Mouse (Mus musculus) embryonic facial prominence, embryonic 13.5 days (tissue): ENCODE results near the gene Asna1. TPM values are rescaled to one million over a fixed set of nuclear protein-coding genes. Genes with fewer than 3 reads are reported as not detected.
A peak's percentile ranks its signal among the peaks of the same experiment; 100 is the strongest.

Experiments
- ATAC-seq: fragments of 200-750 bp; cut with Nextera tagmentation; 2 replicates; pipeline ENCODE4 v1.8.0; 2017; ENCODE audit warnings: low read depth; ENCODE audit not compliant: insufficient number of reproducible peaks, insufficient read depth, low FRiP score, low TSS enrichment
- H3K27ac ChIP-seq: fragments of 300-500 bp; sonication (generic); 2 replicates; pipeline ENCODE4 v1.5.1; 2015; ENCODE audit warnings: moderate library complexity, mild to moderate bottlenecking, inconsistent platforms
- H3K27me3 ChIP-seq: fragments of 300-500 bp; sonication (generic); 2 replicates; pipeline ENCODE4 v1.6.1; 2015; ENCODE audit warnings: mild to moderate bottlenecking, inconsistent platforms
- H3K36me3 ChIP-seq: fragments of 300-500 bp; sonication (generic); 2 replicates; pipeline ENCODE4 v1.6.1; 2015; ENCODE audit warnings: mild to moderate bottlenecking, inconsistent platforms
- H3K4me1 ChIP-seq: fragments of 300-500 bp; sonication (generic); 2 replicates; pipeline ENCODE4 v1.6.1; 2015; ENCODE audit warnings: inconsistent platforms
- H3K4me2 ChIP-seq: fragments of 300-500 bp; sonication (generic); 2 replicates; pipeline ENCODE4 v1.6.1; 2015; ENCODE audit warnings: moderate library complexity, mild to moderate bottlenecking, inconsistent platforms
- H3K4me3 ChIP-seq: fragments of 300-500 bp; sonication (generic); 2 replicates; pipeline ENCODE4 v1.5.1; 2015; ENCODE audit warnings: mild to moderate bottlenecking, inconsistent platforms
- H3K9ac ChIP-seq: fragments of 300-500 bp; sonication (generic); 2 replicates; pipeline ENCODE4 v1.6.1; 2015; ENCODE audit warnings: mild to moderate bottlenecking, inconsistent platforms
- H3K9me3 ChIP-seq: fragments of 300-500 bp; sonication (generic); 2 replicates; pipeline ENCODE4 v1.6.1; 2016; ENCODE audit warnings: inconsistent platforms
- WGBS: fragments of 180-500 bp; shearing (Covaris S2); methylation state at CpG from one replicate; pipeline ENCODE4 v1.1.7; 2015; ENCODE audit warnings: mixed read lengths; 5-methylcytosine and 5-hydroxymethylcytosine counted together
- polyA plus RNA-seq: library from polyadenylated mRNA; unstranded; fragments of >200 nt; fragmentation: Nextera tagmentation; extraction: Ambion mirVana; gene quantifications from 2 replicates; pipeline ENCODE4 v1.2.1, GENCODE M21; 2015

Asna1 gene
- polyA plus RNA-seq = 126 and 139 TPM in 2 replicates

DNA sequence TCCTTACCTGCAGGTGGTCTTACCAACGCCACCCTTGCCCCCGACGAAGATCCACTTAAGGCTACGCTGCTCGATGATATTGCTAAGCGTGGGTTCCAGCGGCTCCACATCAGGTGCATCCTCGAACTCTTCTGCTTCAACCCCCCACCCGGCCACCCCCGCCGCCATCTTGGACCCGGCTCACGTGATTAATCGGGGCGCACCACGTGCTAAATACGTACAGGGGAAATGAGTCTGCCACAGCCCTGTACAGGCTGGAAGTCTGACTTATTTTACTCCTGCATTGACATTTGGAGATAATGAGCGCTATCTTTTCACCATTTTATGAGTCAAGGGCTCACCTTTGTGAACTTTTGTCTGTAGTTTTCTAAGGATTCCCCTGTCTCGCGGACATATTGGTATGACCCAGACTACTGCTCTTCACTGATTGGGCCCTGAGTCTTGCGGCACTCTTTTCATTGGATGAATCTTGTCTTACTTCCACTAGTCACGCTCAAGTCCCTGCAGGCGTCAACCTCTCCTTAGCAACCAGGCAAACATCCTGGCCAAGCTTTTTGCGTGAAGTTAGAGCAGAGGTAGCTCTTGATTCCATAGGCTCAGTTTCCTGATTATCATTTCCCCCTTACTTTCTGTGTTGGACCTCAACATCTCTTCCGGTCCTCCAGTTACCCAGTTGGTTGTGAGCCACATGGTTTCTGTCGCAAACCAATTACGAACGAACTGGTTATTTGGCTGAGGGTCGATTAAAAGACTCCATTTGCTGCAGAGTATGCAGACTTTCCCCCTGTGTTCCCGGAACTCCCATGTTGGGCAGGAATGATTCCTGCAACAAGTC lies at the start of gene Asna1:
Gene Asna1, minus strand, starts transcription at position 184 of the 835 bp plus-strand sequence.
- Histone ChIP-seq H3K4me1 (peaks cover 38% of the 10 kb centered on the region), H3K4me2 (peak within 1 kb of the TSS; percentile 92), H3K9ac (peak within 1 kb of the TSS; percentile 76), H3K27me3 (no peaks in the 10 kb centered on the region), H3K27ac (peak within 1 kb of the TSS; percentile 90), H3K36me3 (peaks cover 53% of the 10 kb centered on the region), H3K4me3 (peak within 1 kb of the TSS; percentile 99), H3K9me3 (no peaks in the 10 kb centered on the region)
- WGBS = 6% methylated on average over 30 of the region's 30 CpGs
- ATAC-seq = peak; percentile 83

DNA sequence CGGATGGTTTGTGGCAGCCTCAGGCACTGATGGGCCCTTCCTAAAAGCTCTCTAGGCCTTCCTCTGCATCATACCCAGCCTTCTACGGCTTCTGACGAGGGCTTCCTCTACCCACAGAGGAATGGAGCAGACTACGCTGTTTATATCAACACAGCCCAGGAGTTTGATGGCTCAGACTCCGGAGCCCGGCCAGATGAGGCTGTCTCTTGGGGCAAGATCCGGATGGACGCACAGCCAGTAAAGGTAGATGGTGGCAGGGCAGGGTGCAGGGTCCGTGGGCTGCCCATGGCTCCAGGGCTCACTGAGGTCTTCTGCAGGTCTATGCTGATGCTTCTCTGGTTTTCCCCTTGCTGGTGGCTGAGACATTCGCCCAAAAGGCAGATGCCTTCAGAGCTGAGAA lies 49.5 kb upstream of the Asna1 start:
- Histone ChIP-seq H3K27ac (no peak overlapping the region), H3K4me2 (no peak overlapping the region), H3K27me3 (no peaks in the 10 kb centered on the region), H3K9ac (no peak overlapping the region), H3K4me3 (no peak overlapping the region), H3K36me3 (peaks cover 52% of the 10 kb centered on the region), H3K4me1 (peaks cover 12% of the 10 kb centered on the region), H3K9me3 (no peaks in the 10 kb centered on the region)
- ATAC-seq = no peak
- WGBS = 80% methylated on average over 10 of the region's 10 CpGs

DNA sequence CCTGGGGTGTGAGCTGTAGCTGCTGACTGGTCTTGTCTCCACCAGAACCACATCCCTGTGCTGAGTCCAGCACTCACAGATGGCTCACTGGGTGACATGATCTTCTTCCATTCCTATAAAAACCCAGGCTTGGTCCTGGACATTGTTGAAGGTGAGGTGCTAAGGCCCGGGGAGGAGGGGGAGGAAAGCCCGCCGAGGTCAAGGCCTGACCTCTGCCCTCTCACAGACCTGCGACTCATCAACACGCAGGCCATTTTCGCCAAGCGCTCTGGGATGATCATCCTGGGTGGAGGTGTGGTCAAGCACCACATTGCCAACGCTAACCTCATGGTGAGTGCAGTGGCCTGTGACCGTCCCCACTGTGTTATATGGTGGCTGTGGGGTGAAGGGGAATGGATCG lies 49.1 kb upstream of the Asna1 start:
- 83% methylated on average over 10 of the region's 10 CpGs for WGBS
- H3K4me2 ChIP-seq = no peak overlapping the region
- H3K9ac ChIP-seq = no peak overlapping the region
- peaks cover 52% of the 10 kb centered on the region for H3K36me3 ChIP-seq
- H3K4me3 ChIP-seq = no peak overlapping the region
- no peak overlapping the region for H3K27ac ChIP-seq
- peaks cover 9% of the 10 kb centered on the region for H3K4me1 ChIP-seq
- H3K9me3 ChIP-seq = no peaks in the 10 kb centered on the region
- H3K27me3 ChIP-seq = no peaks in the 10 kb centered on the region
- no peak for ATAC-seq

DNA sequence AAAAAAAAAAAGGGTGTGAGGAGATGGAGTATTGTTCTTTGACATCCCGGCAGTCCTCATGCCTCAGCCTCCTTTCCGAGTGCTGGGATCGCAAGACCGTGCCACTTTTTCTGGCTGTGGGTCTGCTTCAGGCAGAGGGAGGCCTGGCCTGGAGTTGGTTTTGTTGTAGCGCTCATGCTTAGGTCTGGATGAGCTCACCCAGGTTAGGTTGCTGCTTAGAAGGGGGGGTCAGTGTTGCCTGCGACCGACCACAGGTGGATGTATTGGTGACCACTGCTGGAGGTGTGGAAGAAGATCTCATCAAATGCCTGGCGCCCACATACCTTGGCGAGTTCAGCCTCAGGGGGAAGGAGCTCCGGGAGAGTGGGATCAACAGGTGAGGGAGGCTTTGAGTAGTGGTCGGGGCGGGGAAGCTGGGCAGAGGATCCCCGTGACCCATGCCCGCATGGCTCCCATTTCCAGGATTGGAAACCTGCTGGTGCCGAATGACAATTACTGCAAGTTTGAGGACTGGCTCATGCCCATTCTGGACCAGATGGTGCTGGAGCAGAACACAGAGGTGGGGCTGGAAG lies 48.0 kb upstream of the Asna1 start:
- Histone ChIP-seq H3K4me2 (peak overlapping the region; percentile 76), H3K4me1 (peaks cover 9% of the 10 kb centered on the region), H3K27me3 (no peaks in the 10 kb centered on the region), H3K4me3 (peak overlapping the region; percentile 97; the same call in 1 of the 2 replicates), H3K9me3 (no peaks in the 10 kb centered on the region), H3K9ac (peak overlapping the region; percentile 40; the same call in 1 of the 2 replicates), H3K36me3 (peaks cover 52% of the 10 kb centered on the region), H3K27ac (no peak overlapping the region)
- WGBS = 88% methylated on average over 15 of the region's 15 CpGs
- no peak for ATAC-seq

DNA sequence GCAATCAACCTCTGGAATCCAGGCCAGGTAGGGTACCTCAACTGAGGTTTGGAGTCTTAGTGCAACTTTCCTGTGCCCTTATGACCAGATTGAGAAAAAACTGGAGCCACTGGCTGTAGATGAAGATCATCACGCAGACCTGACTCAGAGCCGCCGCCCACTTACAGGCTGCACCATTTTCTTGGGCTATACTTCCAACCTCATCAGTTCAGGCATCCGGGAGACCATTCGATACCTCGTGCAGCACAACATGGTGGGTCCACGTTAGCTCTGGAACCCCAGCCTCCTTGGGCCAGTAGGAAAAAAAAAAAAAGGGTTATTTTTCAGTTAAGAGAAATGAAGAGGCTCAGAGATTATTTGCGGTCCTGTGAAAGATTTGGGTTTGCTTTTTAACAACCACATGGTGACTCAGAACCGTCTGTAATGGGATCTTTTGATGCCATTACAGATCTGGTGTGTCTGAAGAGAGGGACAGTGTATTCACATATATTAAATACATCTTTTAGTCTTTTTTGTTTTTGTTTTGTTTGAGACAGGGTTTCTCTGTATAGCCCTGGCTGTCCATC lies 47.4 kb upstream of the Asna1 start:
- Histone ChIP-seq H3K36me3 (peaks cover 53% of the 10 kb centered on the region), H3K4me2 (peak overlapping the region; percentile 76), H3K4me3 (peak overlapping the region; percentile 97), H3K27me3 (no peaks in the 10 kb centered on the region), H3K9ac (peak overlapping the region; percentile 94), H3K9me3 (no peaks in the 10 kb centered on the region), H3K4me1 (peaks cover 9% of the 10 kb centered on the region), H3K27ac (peak overlapping the region; percentile 97)
- WGBS = 31% methylated on average over 9 of the region's 9 CpGs
- peak; percentile 0; the same call in 1 of the 2 replicates for ATAC-seq

DNA sequence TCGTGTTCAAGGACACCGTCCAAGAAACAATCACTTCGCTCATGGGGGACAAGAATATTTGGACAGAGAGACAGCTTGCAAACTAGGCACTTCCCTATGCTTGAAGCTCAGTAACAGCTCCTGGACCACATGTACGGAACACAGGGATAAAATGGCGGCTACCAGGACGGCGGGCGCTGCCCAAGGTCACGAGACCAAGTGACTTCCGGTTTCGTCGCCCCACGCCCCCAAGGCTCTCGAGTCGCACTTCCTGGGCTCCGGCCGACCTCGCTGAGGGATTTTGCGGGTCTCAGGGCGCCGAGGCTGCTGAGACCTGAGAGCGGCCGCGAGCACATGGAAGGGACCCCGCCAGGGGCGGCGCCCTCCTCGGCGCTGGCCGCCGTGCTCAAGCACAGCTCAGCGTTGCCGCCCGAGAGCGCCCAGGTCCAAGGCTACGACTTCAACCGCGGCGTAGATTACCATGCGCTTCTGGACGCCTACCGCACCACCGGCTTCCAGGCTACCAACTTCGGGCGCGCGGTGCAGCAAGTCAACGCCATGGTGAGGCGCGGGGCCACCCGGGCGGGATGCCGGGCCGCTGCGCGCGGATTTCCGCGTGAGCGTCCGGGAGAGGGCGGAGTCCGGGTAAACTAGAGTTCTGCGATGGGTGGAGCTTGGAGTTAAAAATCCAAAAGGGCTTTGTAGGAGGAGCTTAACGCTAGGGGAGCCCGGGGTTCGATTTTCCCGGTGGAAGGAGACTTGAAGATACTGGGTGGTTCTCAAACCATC lies 46.6 kb upstream of the Asna1 start, which contains the start of gene Dhps:
Gene Dhps, plus strand, starts transcription at position 244 of the 768 bp plus-strand sequence.
- H3K27me3 ChIP-seq = no peaks in the 10 kb centered on the region
- H3K9me3 ChIP-seq = no peaks in the 10 kb centered on the region
- H3K4me3 ChIP-seq = peak within 1 kb of the TSS; percentile 97
- peaks cover 56% of the 10 kb centered on the region for H3K36me3 ChIP-seq
- H3K4me2 ChIP-seq = peak within 1 kb of the TSS; percentile 76
- peaks cover 9% of the 10 kb centered on the region for H3K4me1 ChIP-seq
- peak within 1 kb of the TSS; percentile 94 for H3K9ac ChIP-seq
- H3K27ac ChIP-seq = peak within 1 kb of the TSS; percentile 97
- peak; percentile 72 for ATAC-seq
- WGBS = under 1% methylated on average over 68 of the region's 68 CpGs

DNA sequence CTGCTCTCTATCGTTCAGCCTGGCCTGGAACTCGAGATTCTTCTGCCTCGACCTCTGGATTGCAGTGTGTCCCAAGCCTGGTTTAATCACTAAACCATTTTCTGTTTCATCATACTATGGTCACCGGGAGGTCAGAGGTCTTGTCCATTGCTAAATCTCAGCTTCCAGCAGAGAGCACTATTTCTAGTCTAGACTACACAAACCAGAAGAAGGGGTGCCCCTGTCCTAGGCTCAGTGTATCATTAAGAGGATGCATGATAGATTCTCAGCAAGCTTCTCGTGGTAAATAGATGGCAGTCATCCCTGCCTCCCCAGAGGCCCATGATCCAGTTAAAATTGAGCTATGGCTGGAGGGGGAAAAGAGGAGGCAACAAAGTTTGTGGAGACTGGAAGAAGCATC lies 46.0 kb upstream of the Asna1 start:
- Histone ChIP-seq H3K27me3 (no peaks in the 10 kb centered on the region), H3K9ac (peak overlapping the region; percentile 94), H3K4me1 (peaks cover 9% of the 10 kb centered on the region), H3K4me2 (peak overlapping the region; percentile 76), H3K9me3 (no peaks in the 10 kb centered on the region), H3K4me3 (peak overlapping the region; percentile 97), H3K27ac (peak overlapping the region; percentile 97), H3K36me3 (peaks cover 56% of the 10 kb centered on the region)
- ATAC-seq = no peak
- 77% methylated on average over 5 of the region's 5 CpGs for WGBS

DNA sequence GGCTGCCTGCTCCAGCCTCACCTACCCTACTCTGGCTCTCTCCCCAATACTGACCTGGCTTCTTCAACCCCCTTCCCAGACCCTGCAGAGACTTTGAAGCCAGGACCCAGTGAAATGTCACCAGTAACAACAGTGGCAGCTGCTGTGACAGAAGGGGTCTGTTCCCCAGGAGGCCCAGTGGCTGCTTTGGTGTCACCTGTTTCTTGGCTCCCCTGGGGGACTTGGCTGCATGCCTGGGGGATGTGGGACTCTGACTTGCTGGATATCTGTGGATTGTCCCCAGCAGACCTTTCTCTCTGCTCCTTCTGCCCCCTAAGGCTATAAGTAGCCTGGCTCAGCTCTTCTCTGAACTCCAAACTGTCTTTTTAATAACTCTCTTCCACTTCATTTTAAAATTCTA lies 42.9 kb upstream of the Asna1 start, which contains the start of gene Gm5741:
Gene Gm5741, minus strand, starts transcription at position 1 of the 400 bp plus-strand sequence.
- no peaks in the 10 kb centered on the region for H3K27me3 ChIP-seq
- H3K4me3 ChIP-seq = no peak within 1 kb of the TSS
- peak within 1 kb of the TSS; percentile 7; the same call in 1 of the 2 replicates for H3K9ac ChIP-seq
- H3K27ac ChIP-seq = no peak within 1 kb of the TSS
- H3K9me3 ChIP-seq = no peaks in the 10 kb centered on the region
- ATAC-seq = no peak
- peaks cover 9% of the 10 kb centered on the region for H3K4me1 ChIP-seq
- peaks cover 41% of the 10 kb centered on the region for H3K36me3 ChIP-seq
- H3K4me2 ChIP-seq = no peak within 1 kb of the TSS

DNA sequence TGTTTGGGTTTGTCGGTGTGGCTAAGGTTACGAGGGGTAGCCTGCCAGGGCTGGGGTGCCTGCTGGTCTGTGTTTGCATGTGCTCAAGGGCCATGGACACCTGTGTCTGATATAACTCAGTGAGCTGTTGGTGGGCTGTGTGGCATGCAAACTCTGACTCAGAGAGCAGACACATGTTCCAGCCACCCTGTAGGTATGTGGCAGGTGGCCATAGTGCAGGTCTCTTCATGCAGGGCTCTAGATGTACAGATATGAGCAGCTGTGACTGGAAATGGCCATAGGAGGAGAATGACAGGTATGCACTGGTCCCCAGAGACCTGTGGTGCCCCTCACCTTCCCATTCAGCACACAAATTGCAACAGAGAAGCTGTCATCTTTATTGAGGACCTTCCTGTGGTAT lies 42.1 kb upstream of the Asna1 start:
- H3K4me1 ChIP-seq = peaks cover 5% of the 10 kb centered on the region
- no peak overlapping the region for H3K4me3 ChIP-seq
- H3K9me3 ChIP-seq = no peaks in the 10 kb centered on the region
- no peak for ATAC-seq
- H3K9ac ChIP-seq = no peak overlapping the region
- WGBS = 90% methylated on average over 2 of the region's 2 CpGs
- no peaks in the 10 kb centered on the region for H3K27me3 ChIP-seq
- H3K36me3 ChIP-seq = peaks cover 41% of the 10 kb centered on the region
- no peak overlapping the region for H3K4me2 ChIP-seq
- no peak overlapping the region for H3K27ac ChIP-seq

DNA sequence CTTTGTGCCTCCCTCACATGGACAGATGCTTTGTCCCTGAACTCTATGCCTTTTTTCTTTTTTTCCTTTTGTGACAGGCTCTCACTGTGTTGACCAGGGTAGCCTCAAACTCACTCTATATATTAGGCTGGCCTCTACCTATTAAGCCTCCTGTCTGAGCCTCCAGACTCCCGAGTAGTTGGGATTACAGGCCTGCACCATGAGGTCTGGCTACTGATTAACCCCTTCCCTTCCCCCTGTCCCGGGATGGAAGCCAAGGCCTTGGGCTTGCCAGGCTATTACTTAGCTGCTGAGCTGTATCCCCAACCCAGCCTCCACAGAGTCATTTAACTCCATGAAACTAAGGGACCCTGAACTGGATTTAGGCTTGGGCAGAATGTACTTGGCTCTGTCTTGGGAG lies 40.1 kb upstream of the Asna1 start:
- Histone ChIP-seq H3K4me3 (no peak overlapping the region), H3K27me3 (no peaks in the 10 kb centered on the region), H3K9ac (no peak overlapping the region), H3K9me3 (no peaks in the 10 kb centered on the region), H3K4me1 (peaks cover 17% of the 10 kb centered on the region), H3K36me3 (peaks cover 44% of the 10 kb centered on the region), H3K4me2 (no peak overlapping the region), H3K27ac (no peak overlapping the region)
- ATAC-seq = no peak
- 50% methylated on average over 2 of the region's 2 CpGs for WGBS

DNA sequence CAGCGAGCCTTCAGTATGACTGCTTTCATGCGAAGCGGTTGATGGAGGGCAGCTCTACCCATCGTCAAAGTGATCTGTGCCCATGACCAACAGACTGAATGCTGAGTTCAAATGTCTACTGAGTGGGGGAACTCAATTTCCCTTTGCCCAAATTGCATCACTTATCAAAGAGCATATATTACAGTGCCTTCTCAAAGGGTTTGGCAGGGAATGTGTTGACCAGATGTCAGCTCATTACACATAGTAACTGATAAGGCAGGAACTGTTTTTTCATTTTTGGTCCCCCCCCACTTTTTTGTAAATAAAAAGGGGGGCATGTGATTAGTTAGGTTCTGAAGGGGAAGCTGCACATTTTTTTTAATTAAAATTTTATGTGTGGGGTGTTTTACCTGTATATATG lies 37.5 kb upstream of the Asna1 start:
- no peak overlapping the region for H3K4me2 ChIP-seq
- H3K4me3 ChIP-seq = no peak overlapping the region
- H3K27ac ChIP-seq = no peak overlapping the region
- ATAC-seq = no peak
- peaks cover 37% of the 10 kb centered on the region for H3K36me3 ChIP-seq
- H3K4me1 ChIP-seq = peaks cover 17% of the 10 kb centered on the region
- H3K9me3 ChIP-seq = no peaks in the 10 kb centered on the region
- no peaks in the 10 kb centered on the region for H3K27me3 ChIP-seq
- H3K9ac ChIP-seq = no peak overlapping the region
- WGBS = 92% methylated on average over 4 of the region's 4 CpGs
